ENCODE assay signal across 8 mouse cellular contexts in genomic region chr17:46265918-46266618, GRCm38 (mm10). TPM values are rescaled to one million over a fixed set of nuclear protein-coding genes. Genes with fewer than 3 reads are reported as not detected.
A peak's percentile ranks its signal among the peaks of the same experiment; 100 is the strongest.
DNase-seq lines count a peak whose midpoint lies in the region; ATAC-seq lines count a peak whose summit lies in the region.

No protein-coding gene starts in this region.

- peaks cover 79% of the 10 kb centered on the region for H3K36me3 ChIP-seq in embryonic facial prominence, embryonic 14.5 days (ENCODE audit: control insufficient read depth, insufficient read depth, low read length)
- H3K36me3 ChIP-seq in heart, embryonic 13.5 days = peaks cover 86% of the 10 kb centered on the region
- H3K36me3 ChIP-seq in liver, embryonic 12.5 days = peaks cover 94% of the 10 kb centered on the region

- peak overlapping the region; percentile 68; the same call in 1 of the 2 replicates for H3K27ac ChIP-seq in embryonic facial prominence, embryonic 14.5 days (replicated peaks; ENCODE audit: low read depth, low read length)
- H3K27ac ChIP-seq in heart, embryonic 13.5 days (replicated peaks) = 0 out of 2 replicates have a peak overlapping the region, but pooled peaks have one; percentile 24
- H3K27ac ChIP-seq in liver, embryonic 12.5 days = no peak overlapping the region

- H3K9ac ChIP-seq in embryonic facial prominence, embryonic 14.5 days (ENCODE audit: low read depth, low read length) = peak overlapping the region; percentile 30; the same call in 1 of the 2 replicates
- 0 out of 2 replicates have a peak overlapping the region, but pooled peaks have one; percentile 15 for H3K9ac ChIP-seq in heart, embryonic 13.5 days
- no peak overlapping the region for H3K9ac ChIP-seq in liver, embryonic 12.5 days

- no peaks in the 10 kb centered on the region for H3K4me1 ChIP-seq in embryonic facial prominence, embryonic 14.5 days (ENCODE audit: control insufficient read depth, insufficient read depth, low read length)
- H3K4me1 ChIP-seq in heart, embryonic 13.5 days = peaks cover 32% of the 10 kb centered on the region
- H3K4me1 ChIP-seq in liver, embryonic 12.5 days = 0 out of 2 replicates have a peak, but pooled peaks cover 5% of the 10 kb centered on the region

- no peaks in the 10 kb centered on the region for H3K27me3 ChIP-seq in embryonic facial prominence, embryonic 14.5 days (replicated peaks; ENCODE audit: control insufficient read depth, insufficient read depth, low read length)
- H3K27me3 ChIP-seq in heart, embryonic 13.5 days (replicated peaks) = no peaks in the 10 kb centered on the region
- H3K27me3 ChIP-seq in liver, embryonic 12.5 days (replicated peaks) = no peaks in the 10 kb centered on the region

- no peak overlapping the region for H3K4me2 ChIP-seq in embryonic facial prominence, embryonic 14.5 days (ENCODE audit: low read depth, low read length)
- H3K4me2 ChIP-seq in heart, embryonic 13.5 days = no peak overlapping the region
- H3K4me2 ChIP-seq in liver, embryonic 12.5 days = no peak overlapping the region

- DNase-seq in B cell, adult 2 months = peak; percentile 87
- DNase-seq in adrenal gland, postnatal 14 days = peak; percentile 87
- DNase-seq in embryonic facial prominence, embryonic 14.5 days (ENCODE audit: low spot score) = peak; percentile 89
- peak; percentile 89 for DNase-seq in kidney, postnatal 10 days
- peak; percentile 58 to 75 for DNase-seq in natural killer cell, adult 2 months (ENCODE audit: low spot score in 2 of 2)
- peak; percentile 88 for DNase-seq in testis, postnatal 10 days (ENCODE audit: low spot score)

- H3K9me3 ChIP-seq in embryonic facial prominence, embryonic 14.5 days (ENCODE audit: control insufficient read depth, low read length) = no peaks in the 10 kb centered on the region
- no peaks in the 10 kb centered on the region for H3K9me3 ChIP-seq in heart, embryonic 13.5 days
- no peaks in the 10 kb centered on the region for H3K9me3 ChIP-seq in liver, embryonic 12.5 days (replicated peaks)

- no peak overlapping the region for H3K4me3 ChIP-seq in embryonic facial prominence, embryonic 14.5 days (ENCODE audit: low read depth, low read length)
- H3K4me3 ChIP-seq in heart, embryonic 13.5 days = no peak overlapping the region
- H3K4me3 ChIP-seq in liver, embryonic 12.5 days = no peak overlapping the region

- WGBS in embryonic facial prominence, embryonic 14.5 days = 16% methylated on average over 14 of the region's 14 CpGs
- WGBS in heart, embryonic 13.5 days = 25% methylated on average over 14 of the region's 14 CpGs
- 34% methylated on average over 14 of the region's 14 CpGs for WGBS in liver, embryonic 12.5 days (ENCODE audit: insufficient replicate concordance)

- peak; percentile 72 for ATAC-seq in embryonic facial prominence, embryonic 14.5 days (ENCODE audit: low read depth)
- no peak for ATAC-seq in heart, embryonic 13.5 days (ENCODE audit: extremely low read depth, insufficient number of reproducible peaks, low FRiP score, low TSS enrichment)
- ATAC-seq in liver, embryonic 12.5 days = peak; percentile 36; the same call in 1 of the 2 replicates

RNA-seq across cellular contexts. Expression of gene Lrrc73, which starts 12.7 kb away (rescaled TPM):
- 3.7 and 4.8 TPM in 2 replicates for total RNA-seq in adrenal gland, postnatal 14 days (2021)
- polyA plus RNA-seq in embryonic facial prominence, embryonic 14.5 days (2014; fragmentation: Nextera tagmentation; extraction: Ambion mirVana) = 2.2 TPM in 2 replicates
- polyA plus RNA-seq in heart, embryonic 13.5 days (2015; fragmentation: Nextera tagmentation; extraction: Ambion mirVana) = 0.59 and 0.88 TPM in 2 replicates
- 0.12 and 0.14 TPM in 2 replicates for polyA plus RNA-seq in liver, embryonic 12.5 days (2016; fragmentation: Nextera tagmentation; extraction: Ambion mirVana)

RNA-seq across cellular contexts. Expression of gene Tjap1, which starts 16.8 kb away (rescaled TPM):
- total RNA-seq in adrenal gland, postnatal 14 days (2021) = 44.1 and 44.2 TPM in 2 replicates
- 54.5 and 57.3 TPM in 2 replicates for polyA plus RNA-seq in embryonic facial prominence, embryonic 14.5 days (2014; fragmentation: Nextera tagmentation; extraction: Ambion mirVana)
- polyA plus RNA-seq in heart, embryonic 13.5 days (2015; fragmentation: Nextera tagmentation; extraction: Ambion mirVana) = 35.7 and 37.1 TPM in 2 replicates
- polyA plus RNA-seq in liver, embryonic 12.5 days (2016; fragmentation: Nextera tagmentation; extraction: Ambion mirVana) = 17.4 and 18.9 TPM in 2 replicates

RNA-seq across cellular contexts. Expression of gene Yipf3, which starts 18.2 kb away (rescaled TPM):
- total RNA-seq in adrenal gland, postnatal 14 days (2021) = 135 and 137 TPM in 2 replicates
- polyA plus RNA-seq in embryonic facial prominence, embryonic 14.5 days (2014; fragmentation: Nextera tagmentation; extraction: Ambion mirVana) = 135 and 137 TPM in 2 replicates
- 80.3 and 83.1 TPM in 2 replicates for polyA plus RNA-seq in heart, embryonic 13.5 days (2015; fragmentation: Nextera tagmentation; extraction: Ambion mirVana)
- polyA plus RNA-seq in liver, embryonic 12.5 days (2016; fragmentation: Nextera tagmentation; extraction: Ambion mirVana) = 43.4 and 45.8 TPM in 2 replicates

RNA-seq across cellular contexts. Expression of gene Polr1c, which starts 18.2 kb away (rescaled TPM):
- total RNA-seq in adrenal gland, postnatal 14 days (2021) = 73.9 and 74.6 TPM in 2 replicates
- polyA plus RNA-seq in embryonic facial prominence, embryonic 14.5 days (2014; fragmentation: Nextera tagmentation; extraction: Ambion mirVana) = 78.1 and 80.2 TPM in 2 replicates
- polyA plus RNA-seq in heart, embryonic 13.5 days (2015; fragmentation: Nextera tagmentation; extraction: Ambion mirVana) = 46.8 and 48.4 TPM in 2 replicates
- polyA plus RNA-seq in liver, embryonic 12.5 days (2016; fragmentation: Nextera tagmentation; extraction: Ambion mirVana) = 53.9 and 56.3 TPM in 2 replicates

RNA-seq across cellular contexts. Expression of gene Dlk2, which starts 31.2 kb away (rescaled TPM):
- 0.41 and 0.44 TPM in 2 replicates for total RNA-seq in adrenal gland, postnatal 14 days (2021)
- polyA plus RNA-seq in embryonic facial prominence, embryonic 14.5 days (2014; fragmentation: Nextera tagmentation; extraction: Ambion mirVana) = 7.5 and 7.6 TPM in 2 replicates
- 0.35 and 0.47 TPM in 2 replicates for polyA plus RNA-seq in heart, embryonic 13.5 days (2015; fragmentation: Nextera tagmentation; extraction: Ambion mirVana)
- polyA plus RNA-seq in liver, embryonic 12.5 days (2016; fragmentation: Nextera tagmentation; extraction: Ambion mirVana) = not detected in 2 replicates
